Mouse (Mus musculus) kidney, adult 8-10 months (tissue): ENCODE results near the gene Gm13696.
"Not testable (repeated sequence)": the region's sequence is repeated elsewhere in the genome, so short reads cannot be mapped to it uniquely, and the experiment has no call there.

Experiments
- DNase-seq, 2 experiments: peaks; one replicate each; pipeline ENCODE4 v3.0.0; 2022

The Gm13696 gene

GRCm38 (mm10) chr2:83972823-83973222, at the start of gene Gm13696:
TSS of gene Gm13696 (plus strand) at chr2:83973123.
- DNase-seq: not testable (repeated sequence)

- DNase-seq: no peak
These were observed 43.3 kb upstream of the Gm13696 start for GRCm38 (mm10) chr2:83929478-83930088.

- DNase-seq: peak; percentile 48 to 61
These were observed 32.0 kb upstream of the Gm13696 start, which contains the start of gene Zswim2 for GRCm38 (mm10) chr2:83940931-83941361. TSS of gene Zswim2 (minus strand) at chr2:83941228.

- no peak for DNase-seq
These were observed 31.5 kb upstream of the Gm13696 start for GRCm38 (mm10) chr2:83941378-83941777.

- DNase-seq: no peak
These were observed 31.1 kb upstream of the Gm13696 start for GRCm38 (mm10) chr2:83941792-83942191.

GRCm38 (mm10) chr2:83955393-83955792, 17.5 kb upstream of the Gm13696 start, which contains the start of gene Gm13698:
TSS of gene Gm13698 (plus strand) at chr2:83955693.
- not testable (repeated sequence) for DNase-seq

GRCm38 (mm10) chr2:83961203-83961602, 11.7 kb upstream of the Gm13696 start, which contains the start of gene Gm13693:
TSS of gene Gm13693 (plus strand) at chr2:83961503.
- not testable (repeated sequence) for DNase-seq

- DNase-seq: not testable (repeated sequence)
These were observed 5.9 kb upstream of the Gm13696 start, which contains the start of gene Gm13695 for GRCm38 (mm10) chr2:83967013-83967412. TSS of gene Gm13695 (plus strand) at chr2:83967313.

- DNase-seq: not testable (repeated sequence)
These were observed 5.7 kb downstream of the Gm13696 start, which contains the start of gene Gm13694 for GRCm38 (mm10) chr2:83978633-83979032. TSS of gene Gm13694 (plus strand) at chr2:83978933.

GRCm38 (mm10) chr2:83984443-83984842, 11.5 kb downstream of the Gm13696 start, which contains the start of gene Gm13697:
TSS of gene Gm13697 (plus strand) at chr2:83984743.
- not testable (repeated sequence) for DNase-seq

- not testable (repeated sequence) for DNase-seq
These were observed 17.3 kb downstream of the Gm13696 start, which contains the start of gene Gm13691 for GRCm38 (mm10) chr2:83990253-83990652. TSS of gene Gm13691 (plus strand) at chr2:83990553.

GRCm38 (mm10) chr2:83993639-83994255, 20.8 kb downstream of the Gm13696 start:
- not testable (repeated sequence) for DNase-seq

- DNase-seq: not testable (repeated sequence)
These were observed 21.6 kb downstream of the Gm13696 start for GRCm38 (mm10) chr2:83994526-83994925.

- DNase-seq: no peak
These were observed 36.0 kb downstream of the Gm13696 start for GRCm38 (mm10) chr2:84008913-84009312.

- DNase-seq: no peak
These were observed 36.9 kb downstream of the Gm13696 start for GRCm38 (mm10) chr2:84009818-84010217.

GRCm38 (mm10) chr2:84014572-84014971, 41.6 kb downstream of the Gm13696 start:
- no peak for DNase-seq

GRCm38 (mm10) chr2:84016291-84016690, 43.4 kb downstream of the Gm13696 start:
- DNase-seq: not testable (repeated sequence)

- DNase-seq: no peak
These were observed 45.4 kb downstream of the Gm13696 start for GRCm38 (mm10) chr2:84018330-84018729.

GRCm38 (mm10) chr2:84019519-84020305, 46.8 kb downstream of the Gm13696 start:
- DNase-seq: peak; percentile 26 to 73

GRCm38 (mm10) chr2:84021930-84022329, 49.0 kb downstream of the Gm13696 start:
- DNase-seq: no peak

- DNase-seq: peak in 1 of 2 experiments; percentile 14
These were observed 50.0 kb downstream of the Gm13696 start for GRCm38 (mm10) chr2:84022905-84023304.

- no peak for DNase-seq
These were observed 50.4 kb downstream of the Gm13696 start for GRCm38 (mm10) chr2:84023319-84023718.
